Mouse (Mus musculus) heart, postnatal 36 days (tissue): Measurements from ENCODE around the gene Opcml. TPM values are rescaled to one million over a fixed set of nuclear protein-coding genes. Genes with fewer than 3 reads are reported as not detected.

Experiments used
- DNase-seq, 2 experiments: peaks; one replicate each; pipeline ENCODE4 v3.0.0; 2021 to 2022
- intact Hi-C: fragments of 180-260 bp; cut with DNase I; formaldehyde crosslinking; loops from one replicate; pipeline ENCODE4 v1.15.1; 2025
- total RNA-seq, 2 experiments: library from RNA; stranded (reverse); gene quantifications; 2 replicates each; pipeline ENCODE4 v1.2.3; 2021

Opcml gene
- total RNA-seq, 2 experiments from 2014 or later: 0.86 to 1.2 TPM

DNA sequence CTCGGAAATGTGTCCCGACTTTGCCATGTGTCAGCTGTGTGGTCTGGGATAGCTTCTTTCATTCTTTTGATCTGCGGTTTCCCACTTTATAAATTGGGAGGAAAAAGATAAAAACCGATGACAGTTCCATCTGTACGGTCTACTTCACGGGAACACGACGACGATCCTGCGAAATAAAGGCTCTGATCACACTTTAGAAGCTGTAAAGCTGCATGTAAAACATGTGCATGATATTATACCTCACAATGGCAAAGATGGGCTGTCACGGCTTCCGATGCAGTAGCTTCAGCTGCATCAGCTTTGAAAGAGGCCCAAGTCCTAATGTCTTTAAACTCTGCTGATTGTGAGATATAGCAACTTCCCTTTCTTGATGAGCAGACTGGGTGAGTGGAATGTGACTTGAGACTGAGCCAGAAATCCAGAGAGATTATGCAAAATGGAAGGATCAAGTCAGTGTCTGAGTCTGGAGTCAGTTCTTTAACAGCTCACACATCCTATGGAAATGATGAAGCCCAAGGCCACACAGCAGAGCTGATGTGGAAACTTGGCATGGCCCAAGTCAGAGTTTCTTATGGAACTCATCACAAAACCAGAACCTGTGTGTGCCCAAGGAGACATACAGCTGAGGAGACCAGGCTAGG is 349.5 kb downstream of the Opcml start:
- intact Hi-C loops: no loop called here
- no peak for DNase-seq

DNA sequence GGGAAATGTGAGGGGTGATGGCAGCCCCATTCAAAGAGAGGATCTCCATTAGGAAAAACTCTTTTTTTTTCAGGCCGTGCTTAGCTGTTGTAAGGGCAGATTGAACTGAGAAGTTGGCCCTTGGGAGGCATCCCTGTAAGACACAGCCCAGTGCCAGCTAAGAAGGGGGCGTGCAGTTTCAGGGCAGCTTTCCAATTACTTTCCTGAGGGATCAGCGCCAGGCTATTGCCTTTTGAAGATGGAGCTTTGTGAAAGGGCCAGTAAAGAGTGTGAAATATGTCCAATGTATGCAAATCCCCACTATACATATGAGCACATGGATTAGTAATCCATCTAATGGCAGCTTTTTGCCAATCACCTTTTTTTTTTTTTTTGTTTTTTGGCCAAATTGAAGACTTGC is 358.9 kb downstream of the Opcml start:
- intact Hi-C loops: no loop called here
- no peak for DNase-seq

DNA sequence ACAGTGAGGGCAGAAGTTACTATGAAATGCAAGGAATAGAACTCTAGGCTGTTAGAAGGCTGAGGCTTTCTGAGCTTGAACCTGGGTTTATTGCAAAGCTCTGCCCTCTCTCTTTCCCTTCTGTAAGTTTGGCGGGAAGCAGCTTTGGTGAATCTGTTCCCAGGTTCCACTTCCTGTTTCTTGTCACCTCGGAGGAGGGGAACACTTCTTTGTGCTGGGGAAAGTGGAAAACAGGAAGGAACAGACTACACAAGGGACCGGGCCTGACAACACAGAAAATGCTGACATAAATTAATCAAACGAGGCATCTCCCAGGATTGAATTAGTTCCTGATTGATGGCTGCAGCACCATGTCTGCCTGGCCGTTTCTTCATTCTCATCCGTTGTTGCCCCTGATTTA is 363.2 kb downstream of the Opcml start:
- DNase-seq: no peak
- intact Hi-C loops: no loop called here

DNA sequence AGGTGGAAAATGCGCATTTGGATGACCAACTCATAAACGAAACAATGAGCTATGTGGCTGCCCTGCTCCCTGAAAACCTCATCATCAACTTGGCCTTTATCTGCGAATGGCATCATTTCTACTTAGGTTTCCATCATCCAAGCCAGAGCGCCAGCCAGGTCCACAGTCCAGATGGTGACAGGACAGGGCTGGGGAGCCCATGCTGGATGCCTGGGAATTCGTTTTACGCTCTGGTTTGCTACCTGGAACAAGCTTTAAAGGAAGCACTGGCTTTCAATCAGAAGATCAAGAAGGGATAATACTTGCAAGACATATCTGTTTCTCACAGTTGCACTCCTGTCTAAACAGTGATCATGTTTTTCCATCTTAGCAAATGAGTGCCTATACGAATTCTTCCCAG is 366.5 kb downstream of the Opcml start:
- DNase-seq: no peak
- intact Hi-C loops: no loop called here

DNA sequence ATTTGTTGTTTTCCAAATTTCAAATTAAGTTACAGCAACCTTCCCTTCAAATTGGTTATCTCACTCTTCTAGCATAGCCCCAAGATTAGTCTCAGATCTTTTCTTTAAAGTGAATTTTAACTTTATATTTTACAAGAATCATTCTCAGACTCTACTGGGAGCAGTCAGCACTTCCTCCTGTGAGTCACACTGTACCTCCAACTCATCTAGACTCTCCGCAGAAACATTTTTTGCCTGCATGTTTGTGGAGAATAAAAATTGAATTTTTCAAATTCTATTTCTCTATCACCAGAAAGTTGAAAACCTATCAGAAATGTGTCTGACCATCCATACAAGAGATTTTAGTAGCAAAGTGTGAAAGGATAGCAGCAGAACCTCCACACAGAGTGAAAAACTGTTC is 370.4 kb downstream of the Opcml start:
- DNase-seq: no peak
- intact Hi-C loops: no loop called here

- intact Hi-C loops: no loop called here
- no peak for DNase-seq
Measured at GRCm38 (mm10) chr9:28163946-28164345, 373.4 kb downstream of the Opcml start.

- intact Hi-C loops: no loop called here
- peak; percentile 3 to 20 for DNase-seq
Measured at GRCm38 (mm10) chr9:28171890-28172289, 381.3 kb downstream of the Opcml start.

- no peak for DNase-seq
- intact Hi-C loops: no loop called here
Measured at GRCm38 (mm10) chr9:28177052-28177451, 386.5 kb downstream of the Opcml start.

- intact Hi-C loops: no loop called here
- no peak for DNase-seq
Measured at GRCm38 (mm10) chr9:28178123-28178887, 387.7 kb downstream of the Opcml start.

GRCm38 (mm10) chr9:28181916-28182315 is 391.3 kb downstream of the Opcml start:
- intact Hi-C loops: no loop called here
- no peak for DNase-seq

- no peak for DNase-seq
- intact Hi-C loops: no loop called here
Measured at GRCm38 (mm10) chr9:28190226-28190625, 399.7 kb downstream of the Opcml start.

GRCm38 (mm10) chr9:28190751-28191150 is 400.2 kb downstream of the Opcml start:
- intact Hi-C loops: no loop called here

GRCm38 (mm10) chr9:28196550-28196949 is 406.0 kb downstream of the Opcml start:
- DNase-seq: no peak
- intact Hi-C loops: loop anchor here (2.0 kb wide), 1 partner anchor 782 kb away; no protein-coding TSS in a partner anchor

More at GRCm38 (mm10) chr9:28190751-28191150, 400.2 kb downstream of the Opcml start:
- no peak for DNase-seq

DNA sequence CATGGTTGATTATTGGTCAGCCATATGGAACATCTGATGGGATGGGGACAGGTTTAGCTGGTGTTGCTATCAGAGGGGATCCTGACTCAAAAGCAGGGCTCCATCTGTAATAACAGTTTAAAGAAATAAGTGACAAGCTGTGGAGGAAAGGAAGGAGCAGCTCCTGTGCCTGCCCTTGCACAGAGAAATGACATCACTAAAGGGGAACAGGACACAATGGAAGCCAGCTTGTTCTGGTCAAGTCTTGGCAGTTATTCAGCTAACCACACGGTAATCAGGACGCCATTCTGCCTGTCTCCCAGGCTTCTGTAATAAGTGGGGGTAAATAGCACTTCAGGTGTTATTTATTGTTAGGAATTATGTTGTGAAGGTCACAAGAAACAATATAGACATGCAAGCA is 406.5 kb downstream of the Opcml start:
- DNase-seq: no peak
- intact Hi-C loops: loop anchor here (2.0 kb wide), 1 partner anchor 782 kb away; no protein-coding TSS in a partner anchor

DNA sequence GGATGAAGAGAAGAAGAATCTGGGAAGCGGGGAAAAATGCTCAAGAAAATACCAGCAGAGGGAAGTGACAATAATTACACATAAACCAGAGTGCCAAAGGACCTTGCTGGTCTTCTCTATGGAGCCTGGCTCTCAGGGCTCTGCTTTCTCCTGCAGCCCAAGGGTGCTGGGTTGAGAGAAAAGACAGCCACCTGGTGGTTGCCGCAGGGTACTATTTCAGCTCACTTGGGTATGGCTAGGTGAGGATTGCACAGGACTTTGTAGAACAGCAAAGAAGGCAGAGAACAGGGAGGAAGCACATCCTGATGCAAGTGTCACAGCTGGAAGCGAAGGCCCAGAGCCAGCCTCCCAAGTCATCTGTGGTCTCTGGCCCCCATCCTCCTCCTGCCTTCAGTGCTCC is 407.1 kb downstream of the Opcml start:
- DNase-seq: peak; percentile 9 to 14
- intact Hi-C loops: loop anchor here (2.0 kb wide), 1 partner anchor 783 kb away; no protein-coding TSS in a partner anchor

DNA sequence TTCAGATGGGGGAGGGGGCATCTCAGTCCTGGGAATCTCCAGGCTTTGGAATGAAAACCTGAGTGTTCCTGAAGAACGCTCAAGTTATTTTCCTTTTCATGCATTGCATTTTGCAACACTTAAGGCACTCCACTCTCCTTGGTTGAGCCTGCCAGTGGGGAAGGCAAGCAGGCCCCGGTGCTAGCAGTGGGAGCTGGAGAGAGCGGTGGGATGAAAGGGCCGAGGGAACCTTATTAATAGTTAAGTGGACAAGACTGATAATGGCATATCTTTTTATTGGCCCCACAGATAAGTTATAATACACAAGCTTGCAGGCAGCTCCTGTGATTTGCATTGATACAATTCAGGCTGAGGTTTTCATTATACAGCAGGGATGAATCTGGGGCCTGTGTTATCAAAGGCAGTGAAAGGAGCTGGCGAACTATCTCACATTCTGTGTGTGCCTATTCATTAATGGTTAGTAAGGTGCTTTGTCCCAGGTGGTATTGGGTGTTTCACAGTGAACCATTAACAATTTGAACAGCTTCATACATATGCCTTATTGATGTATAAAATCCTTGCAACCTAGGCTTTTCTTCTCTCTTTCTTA is 407.6 kb downstream of the Opcml start:
- no peak for DNase-seq
- intact Hi-C loops: no loop called here

GRCm38 (mm10) chr9:28207441-28207840 is 416.9 kb downstream of the Opcml start:
- intact Hi-C loops: no loop called here
- no peak for DNase-seq

DNA sequence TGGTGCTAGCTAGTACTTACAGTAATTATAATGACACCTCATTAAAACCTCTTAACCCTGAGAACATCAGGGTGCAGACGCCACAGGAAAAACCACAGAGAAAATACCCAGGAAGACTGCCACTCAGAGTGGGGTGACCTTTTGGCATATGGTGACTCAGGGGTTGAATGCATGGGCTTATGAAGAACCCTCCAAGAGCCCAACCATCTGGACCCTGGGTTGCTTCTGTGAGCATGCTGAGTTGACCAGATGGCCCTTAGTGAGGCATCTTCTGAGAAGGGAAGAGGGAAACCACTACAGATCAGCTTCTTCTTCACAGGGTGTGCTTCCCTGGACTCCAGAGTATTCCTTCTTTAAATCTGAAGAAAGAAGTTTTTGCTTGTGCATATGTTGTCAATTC is 418.1 kb downstream of the Opcml start:
- intact Hi-C loops: no loop called here

DNA sequence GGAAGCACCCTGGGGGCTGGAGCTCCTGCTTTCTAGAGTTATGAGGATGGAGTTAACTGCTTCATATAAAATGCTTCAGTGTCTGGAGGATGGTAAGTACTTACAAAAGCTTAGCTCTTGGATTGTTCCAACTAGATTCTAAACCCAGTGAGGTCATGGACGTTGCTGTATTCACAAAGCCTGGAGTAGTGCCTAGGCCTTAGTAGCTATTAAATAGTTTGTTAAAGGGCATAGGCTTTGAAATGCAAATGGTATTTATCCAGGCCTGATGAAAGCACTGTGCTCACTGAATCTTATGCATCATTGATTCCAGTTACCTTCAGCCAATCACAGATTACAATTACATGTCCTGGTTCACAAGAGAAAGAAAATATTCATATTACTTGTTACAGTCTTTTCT is 421.3 kb downstream of the Opcml start:
- intact Hi-C loops: no loop called here
- no peak for DNase-seq

More for the DNA sequence above, 418.1 kb downstream of the Opcml start:
- DNase-seq: no peak

- intact Hi-C loops: no loop called here
- DNase-seq: no peak
Measured at GRCm38 (mm10) chr9:28213893-28214292, 423.3 kb downstream of the Opcml start.

- intact Hi-C loops: no loop called here
- DNase-seq: no peak
Measured at GRCm38 (mm10) chr9:28218026-28218646, 427.6 kb downstream of the Opcml start.
